ENCODE assay signal across 21 mouse cellular contexts in genomic region chr8:91209658-91210057, GRCm38 (mm10).
"Had no signal": no experiment of that assay in that cellular context is flagged by ENCODE, and none has a peak within 500 bp of the region (broad histone marks: within the 10 kb centered on the region; RNA-seq: fewer than 3 reads in every experiment).

No protein-coding gene starts in this region.

- H3K4me1 ChIP-seq: forebrain, embryonic 15.5 days; hindbrain, embryonic 13.5 days; hindbrain, embryonic 15.5 days; limb, embryonic 10.5 days; limb, embryonic 12.5 days had no signal

- H3K27me3 ChIP-seq: forebrain, embryonic 15.5 days; heart, embryonic 12.5 days; hindbrain, embryonic 13.5 days; hindbrain, embryonic 15.5 days had no signal

- ATAC-seq: forebrain, embryonic 15.5 days; forebrain, postnatal 0 days; hindbrain, postnatal 0 days; intestine, embryonic 16.5 days had no signal

- H3K9me3 ChIP-seq: forebrain, embryonic 15.5 days; heart, embryonic 10.5 days; heart, embryonic 12.5 days; hindbrain, embryonic 13.5 days; hindbrain, embryonic 15.5 days; limb, embryonic 10.5 days; limb, embryonic 12.5 days had no signal

- H3K27ac ChIP-seq: forebrain, embryonic 15.5 days; heart, embryonic 10.5 days; hindbrain, embryonic 13.5 days; hindbrain, embryonic 15.5 days; hindbrain, postnatal 0 days; layer of hippocampus, adult 2 months; left cerebral cortex, adult 2 months; limb, embryonic 10.5 days; limb, embryonic 12.5 days had no signal

- H3K4me2 ChIP-seq: forebrain, embryonic 15.5 days; heart, embryonic 12.5 days; hindbrain, embryonic 13.5 days; hindbrain, embryonic 15.5 days; limb, embryonic 12.5 days had no signal

- H3K9ac ChIP-seq: forebrain, embryonic 15.5 days; forebrain, postnatal 0 days; heart, embryonic 12.5 days; hindbrain, embryonic 13.5 days; hindbrain, embryonic 15.5 days; limb, embryonic 12.5 days had no signal

- DNase-seq: forebrain, postnatal 0 days; gastrocnemius, postnatal 14 days; gastrocnemius, postnatal 36 days; heart, adult 18-20 months; heart, postnatal 10 days; kidney, adult 11 months; kidney, adult 8-10 months; kidney, postnatal 10 days; kidney, postnatal 25 days; kidney, postnatal 4 days had no signal

- H3K4me3 ChIP-seq: forebrain, embryonic 15.5 days; heart, embryonic 10.5 days; heart, embryonic 12.5 days; hindbrain, embryonic 13.5 days; hindbrain, embryonic 15.5 days; layer of hippocampus, adult 2 months; left cerebral cortex, adult 2 months; limb, embryonic 10.5 days; limb, embryonic 12.5 days had no signal

- H3K36me3 ChIP-seq: forebrain, embryonic 15.5 days; heart, embryonic 10.5 days; heart, embryonic 12.5 days; hindbrain, embryonic 13.5 days; hindbrain, embryonic 15.5 days; limb, embryonic 10.5 days; limb, embryonic 12.5 days had no signal
